Comparison of ENCODE assay signal across 15 mouse cellular contexts in genomic region chr6:28855442-28855841, GRCm38 (mm10). TPM values are rescaled to one million over a fixed set of nuclear protein-coding genes. Genes with fewer than 3 reads are reported as not detected.
A peak's percentile ranks its signal among the peaks of the same experiment; 100 is the strongest.
DNase-seq lines count a peak whose midpoint lies in the region; ATAC-seq and TF ChIP-seq lines count a peak whose summit lies in the region.
"Had no signal": no experiment of that assay in that cellular context is flagged by ENCODE, and none has a peak within 500 bp of the region (broad histone marks: within the 10 kb centered on the region; RNA-seq: fewer than 3 reads in every experiment).

No protein-coding gene starts in this region.

- no peak overlapping the region for H3K4me2 ChIP-seq in limb, embryonic 15.5 days
- H3K4me2 ChIP-seq: forebrain, embryonic 12.5 days; lung, embryonic 14.5 days had no signal

- H3K4me3 ChIP-seq in layer of hippocampus, adult 2 months = no peak overlapping the region
- H3K4me3 ChIP-seq in limb, embryonic 15.5 days = no peak overlapping the region
- H3K4me3 ChIP-seq: forebrain, embryonic 12.5 days; megakaryocyte, embryonic 14.5 days had no signal

- peaks cover 34% of the 10 kb centered on the region for H3K4me1 ChIP-seq in limb, embryonic 15.5 days

- no peak for ATAC-seq in limb, embryonic 15.5 days (ENCODE audit: insufficient number of reproducible peaks, low FRiP score, low TSS enrichment, low read depth)

- no peak for TF ChIP-seq CTCF in layer of hippocampus, adult 2 months (conservative IDR thresholded peaks at IDR 0.05)

- peak overlapping the region; percentile 33; the same call in 1 of the 2 replicates for H3K27ac ChIP-seq in layer of hippocampus, adult 2 months
- H3K27ac ChIP-seq in limb, embryonic 15.5 days = 0 out of 2 replicates have a peak overlapping the region, but pooled peaks have one; percentile 3
- H3K27ac ChIP-seq: forebrain, embryonic 12.5 days had no signal

- 0 out of 2 replicates have a peak, but pooled peaks cover 2% of the 10 kb centered on the region for H3K36me3 ChIP-seq in limb, embryonic 15.5 days
- H3K36me3 ChIP-seq: forebrain, embryonic 12.5 days had no signal

- DNase-seq in cerebellum, adult 11 months = peak; percentile 25
- DNase-seq in cerebellum, postnatal 10 days = no peak
- DNase-seq in layer of hippocampus, adult 2 months (ENCODE audit: low spot score in 2 of 2) = no peak
- DNase-seq in layer of hippocampus, adult 8-10 months (ENCODE audit: low spot score in 2 of 2) = no peak
- DNase-seq in cerebellum, adult 9-10 months = peak; percentile 47
- no peak for DNase-seq in left cerebral cortex, postnatal 4 days
- DNase-seq in layer of hippocampus, postnatal 14 days (ENCODE audit: low spot score in 2 of 2) = no peak
- DNase-seq: gastrocnemius, postnatal 36 days; kidney, postnatal 36 days; liver; lung, embryonic 14.5 days; right cerebral cortex, adult 18-20 months had no signal

- intact Hi-C loops in left cerebral cortex, postnatal 4 days (cut with DNase I) = no loop called here

- no peaks in the 10 kb centered on the region for H3K9me3 ChIP-seq in limb, embryonic 15.5 days
- H3K9me3 ChIP-seq: forebrain, embryonic 12.5 days; megakaryocyte, embryonic 14.5 days had no signal

- no peaks in the 10 kb centered on the region for H3K27me3 ChIP-seq in limb, embryonic 15.5 days
- H3K27me3 ChIP-seq: megakaryocyte, embryonic 14.5 days had no signal

- WGBS in limb, embryonic 15.5 days = 33% methylated on average over 3 of the region's 3 CpGs

- H3K9ac ChIP-seq in limb, embryonic 15.5 days = no peak overlapping the region
- H3K9ac ChIP-seq: forebrain, embryonic 12.5 days; lung, embryonic 14.5 days had no signal

RNA-seq across cellular contexts. Expression of gene Lrrc4, which starts 23.9 kb away (rescaled TPM):
- 10 to 100 TPM; 96.2 to 98.8 TPM for total RNA-seq in layer of hippocampus, adult 2 months (2021)
- total RNA-seq in layer of hippocampus, adult 8-10 months (2022) = 10 to 100 TPM; 89.1 to 97.1 (median 91.5) TPM
- polyA plus RNA-seq in limb, embryonic 15.5 days (2015; fragmentation: Nextera tagmentation; extraction: Ambion mirVana) = 0.36 and 0.56 TPM in 2 replicates
- total RNA-seq in left cerebral cortex, postnatal 4 days (2021) = 10 to 100 TPM; 46.2 to 46.7 TPM
- 10 to 100 TPM; 67.6 to 70.8 TPM for total RNA-seq in layer of hippocampus, postnatal 14 days (2021)

Comparison
In these comparisons a context has a peak if more than half of its experiments do, and no peak if none do; other contexts are left out.
1. DNase-seq: peak in cerebellum, adult 11 months (single experiment) and cerebellum, adult 9-10 months (single experiment); none in cerebellum, postnatal 10 days (0 of 2), layer of hippocampus, adult 2 months (0 of 2), layer of hippocampus, adult 8-10 months (0 of 2), left cerebral cortex, postnatal 4 days (single experiment) and layer of hippocampus, postnatal 14 days (0 of 2).